Mouse (Mus musculus): Measurements from ENCODE around the gene Gm10842. TPM values are rescaled to one million over a fixed set of nuclear protein-coding genes. Genes with fewer than 3 reads are reported as not detected.

Gene Gm10842
- not detected for total RNA-seq (2023)

DNA sequence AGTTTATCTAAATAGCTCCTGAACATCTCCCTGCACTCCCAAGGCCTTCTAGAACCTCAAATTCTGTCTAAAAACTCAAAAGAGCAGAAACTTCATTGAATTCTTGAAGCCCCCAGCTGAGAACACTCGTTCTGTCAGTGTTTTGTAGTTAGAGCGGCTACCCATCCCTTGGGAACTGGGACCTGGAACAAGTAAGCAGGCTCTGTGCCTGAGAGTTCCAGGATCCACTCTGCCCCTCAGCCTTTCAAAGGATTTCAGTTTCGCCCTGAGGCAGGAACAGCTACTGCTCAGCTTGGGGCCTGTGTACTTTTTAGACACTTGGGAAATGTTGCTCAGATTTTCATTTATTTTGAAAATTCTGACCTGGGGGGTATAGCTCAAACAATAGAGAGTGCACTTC lies at the start of gene Gm10842:
Gene Gm10842, plus strand, starts transcription at position 301 of the 400 bp plus-strand sequence.

DNA sequence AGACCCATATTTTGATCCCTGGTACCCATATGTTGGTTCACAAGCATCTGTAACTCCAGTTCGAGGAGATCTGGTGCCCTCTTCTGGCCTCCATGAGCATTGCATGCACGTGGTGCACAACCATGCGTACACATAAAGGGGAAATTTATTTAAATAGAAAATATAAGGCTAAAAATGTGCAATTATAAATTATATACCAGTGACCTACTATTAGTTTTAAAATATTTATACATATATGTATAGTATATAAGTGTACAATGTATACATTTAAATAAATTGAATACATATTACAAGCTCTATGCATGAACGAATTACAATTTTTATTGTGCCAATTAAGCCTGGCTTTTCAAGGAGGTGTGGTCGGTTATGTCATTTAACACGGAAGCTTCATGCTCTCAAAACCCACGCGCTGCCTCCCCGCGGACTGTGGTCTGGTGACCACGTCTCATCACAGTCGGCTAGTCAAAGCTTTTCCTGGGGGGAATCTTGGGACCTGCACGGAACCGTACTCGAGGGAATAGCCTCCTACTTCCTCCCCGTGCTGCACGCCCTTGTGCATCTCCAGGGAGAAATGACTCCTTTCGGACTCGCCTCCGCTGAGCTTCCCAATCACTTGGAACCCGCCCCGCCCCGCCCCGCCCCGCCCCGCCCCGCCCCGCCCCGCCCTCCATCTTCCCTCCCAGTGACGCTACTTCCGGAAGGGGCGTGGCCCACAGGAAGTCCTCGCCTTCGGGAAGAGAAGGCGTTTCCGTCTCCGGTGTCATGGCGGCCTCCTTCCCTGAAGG lies 20.8 kb upstream of the Gm10842 start, which contains the start of gene Mettl2:
Gene Mettl2, plus strand, starts transcription at position 691 of the 785 bp plus-strand sequence.

DNA sequence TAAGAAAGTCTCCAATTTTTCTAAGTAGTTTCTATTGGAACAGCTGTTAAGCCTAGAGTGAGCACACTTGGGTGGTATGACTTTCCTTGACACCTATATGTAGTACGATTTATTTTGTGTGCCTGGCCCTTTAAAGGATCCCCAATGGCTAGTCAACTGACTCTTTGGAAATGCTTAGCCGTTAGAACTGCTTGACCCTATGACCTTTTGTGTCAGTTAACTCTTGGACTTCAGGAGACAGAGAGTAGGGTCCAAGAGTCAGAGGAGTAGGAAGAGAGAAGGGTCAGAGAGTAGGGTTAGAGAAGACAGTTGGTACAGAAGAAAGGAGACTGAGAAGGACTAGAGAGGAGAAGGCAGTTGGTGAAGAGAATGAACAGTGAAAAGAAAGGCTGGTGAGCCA lies 31.8 kb downstream of the Gm10842 start, which contains the start of gene Tlk2:
Gene Tlk2, plus strand, starts transcription at position 292 of the 400 bp plus-strand sequence.

Other genes starting within 250 kb of the Gm10842 start
- gene Efcab3, start 83.3 kb upstream of the Gm10842 start, total RNA-seq (2023): not detected
- gene Mettl2, start 20.5 kb upstream of the Gm10842 start, total RNA-seq (2023): 39.9 TPM
- gene Tlk2, start 31.9 kb downstream of the Gm10842 start, total RNA-seq (2023): 86.3 TPM
- gene Mrc2, start 145.8 kb downstream of the Gm10842 start, total RNA-seq (2023): not detected